Mouse (Mus musculus) left cerebral cortex, adult 8-10 months (tissue): Measurements from ENCODE around the gene Adamts3. TPM values are rescaled to one million over a fixed set of nuclear protein-coding genes. Genes with fewer than 3 reads are reported as not detected.

Source experiments
- DNase-seq, 2 experiments: peaks; one replicate each; pipeline ENCODE4 v3.0.0; 2022; ENCODE audit warnings: low spot score in 2 of 2
- total RNA-seq, 4 experiments: library from RNA; stranded (reverse); gene quantifications; 2 replicates each; pipeline ENCODE4 v1.2.4; 2022

The Adamts3 gene
- total RNA-seq, 4 experiments from 2014 or later, result 28.0 to 31.7 (median 30.6) TPM

GRCm38 (mm10) chr5:89816610-89817009, 66.5 kb downstream of the Adamts3 start:
- DNase-seq, result no peak

GRCm38 (mm10) chr5:89814552-89814951, 68.6 kb downstream of the Adamts3 start:
- no peak for DNase-seq

- no peak for DNase-seq
Observed at GRCm38 (mm10) chr5:89800181-89800816, 82.8 kb downstream of the Adamts3 start.

GRCm38 (mm10) chr5:89793706-89794105, 89.4 kb downstream of the Adamts3 start:
- no peak for DNase-seq

- no peak for DNase-seq
Observed at GRCm38 (mm10) chr5:89784635-89785034, 98.5 kb downstream of the Adamts3 start.

GRCm38 (mm10) chr5:89779823-89780222, 103.3 kb downstream of the Adamts3 start:
- DNase-seq, result no peak

GRCm38 (mm10) chr5:89778610-89779009, 104.5 kb downstream of the Adamts3 start:
- no peak for DNase-seq

GRCm38 (mm10) chr5:89777411-89777810, 105.7 kb downstream of the Adamts3 start:
- no peak for DNase-seq

GRCm38 (mm10) chr5:89770655-89771355, 112.3 kb downstream of the Adamts3 start:
- no peak for DNase-seq

- DNase-seq, result no peak
Observed at GRCm38 (mm10) chr5:89763189-89764187, 119.6 kb downstream of the Adamts3 start.

- no peak for DNase-seq
Observed at GRCm38 (mm10) chr5:89760368-89760767, 122.8 kb downstream of the Adamts3 start.

GRCm38 (mm10) chr5:89751836-89752235, 131.3 kb downstream of the Adamts3 start:
- DNase-seq, result no peak

GRCm38 (mm10) chr5:89748185-89748884, 134.8 kb downstream of the Adamts3 start:
- no peak for DNase-seq

- DNase-seq, result no peak
Observed at GRCm38 (mm10) chr5:89747149-89747659, 135.9 kb downstream of the Adamts3 start.

- no peak for DNase-seq
Observed at GRCm38 (mm10) chr5:89745112-89745511, 138.0 kb downstream of the Adamts3 start.

GRCm38 (mm10) chr5:89734759-89735158, 148.4 kb downstream of the Adamts3 start:
- DNase-seq, result no peak

- no peak for DNase-seq
Observed at GRCm38 (mm10) chr5:89730411-89730810, 152.7 kb downstream of the Adamts3 start.

- no peak for DNase-seq
Observed at GRCm38 (mm10) chr5:89728117-89728516, 155.0 kb downstream of the Adamts3 start.

GRCm38 (mm10) chr5:89727497-89728057, 155.6 kb downstream of the Adamts3 start:
- no peak for DNase-seq

GRCm38 (mm10) chr5:89714552-89714951, 168.6 kb downstream of the Adamts3 start:
- DNase-seq, result no peak
